Mouse (Mus musculus): ENCODE measurements around the gene Edem1. TPM values are rescaled to one million over a fixed set of nuclear protein-coding genes. Genes with fewer than 3 reads are reported as not detected.

Gene Edem1
- total RNA-seq (2023) = 113 TPM

DNA sequence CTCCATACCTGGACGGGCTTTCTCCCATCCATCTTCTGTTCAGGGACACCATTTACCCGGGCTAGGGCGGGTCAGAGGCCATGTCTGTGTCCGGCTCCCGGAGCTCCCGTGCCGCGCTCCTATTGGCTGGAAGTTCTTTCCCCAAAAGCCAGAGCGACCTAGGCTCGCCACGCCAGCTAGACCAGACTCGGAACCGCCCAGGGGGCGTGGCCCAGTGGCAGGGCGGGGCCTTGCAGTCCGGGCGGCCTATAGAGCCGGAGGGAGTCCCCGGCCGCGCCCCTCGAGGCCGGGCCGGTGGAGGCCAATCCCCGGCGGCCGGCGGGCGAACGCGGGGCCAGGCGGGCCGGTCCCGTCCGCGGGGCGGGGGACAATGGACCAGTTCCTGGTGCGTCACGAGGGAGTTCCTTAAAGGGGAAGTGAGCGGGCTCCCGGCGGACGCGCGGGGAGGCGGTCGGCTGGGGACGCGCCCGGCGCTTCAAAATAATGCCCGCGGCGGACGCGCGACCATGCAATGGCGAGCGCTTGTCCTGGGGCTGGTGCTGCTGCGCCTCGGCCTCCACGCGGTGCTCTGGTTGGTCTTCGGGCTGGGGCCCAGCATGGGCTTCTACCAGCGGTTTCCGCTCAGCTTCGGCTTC lies at the start of gene Edem1:
Edem1 (plus strand) TSS at position 408 of the 635 bp plus-strand sequence.

DNA sequence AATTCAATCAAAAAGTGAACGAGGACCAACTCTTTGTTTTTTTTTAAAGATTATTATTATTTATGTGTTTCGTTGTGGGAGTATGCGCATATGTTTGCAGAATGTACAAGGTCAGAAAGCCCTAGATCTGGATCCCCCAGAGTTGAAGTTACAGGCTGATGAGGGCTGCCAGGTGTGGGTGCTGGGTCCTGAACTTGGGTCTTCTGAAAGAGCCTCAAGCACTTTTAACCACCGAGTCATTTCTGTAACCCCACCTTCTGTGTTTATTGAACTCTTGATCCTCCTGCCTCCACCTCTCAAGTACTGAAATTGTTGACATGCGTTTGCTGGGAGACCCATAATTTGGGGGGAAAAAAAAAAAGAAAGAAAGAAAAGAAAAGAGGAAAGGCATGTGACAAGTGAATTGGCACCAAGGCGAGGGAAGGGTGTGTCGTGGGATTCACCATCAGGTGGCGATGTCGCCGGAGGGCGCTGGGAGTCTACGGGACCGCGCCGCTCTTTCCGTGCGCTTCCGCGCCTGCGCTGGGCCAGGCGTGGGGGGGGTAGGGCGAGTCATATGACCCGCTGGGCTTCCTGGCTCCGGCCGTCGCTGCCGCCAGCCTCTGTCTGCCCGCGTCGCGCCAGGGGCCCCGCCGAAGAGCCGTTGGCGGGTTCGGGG lies 45.8 kb upstream of the Edem1 start, which contains the start of gene Arl8b:
Arl8b (plus strand) TSS at position 574 of the 658 bp plus-strand sequence.

Other genes starting within 250 kb of the Edem1 start
- 32.8 TPM for gene Bhlhe40, start 168.0 kb upstream of the Edem1 start, total RNA-seq (2023)
- 38.1 TPM for gene Arl8b, start 45.5 kb upstream of the Edem1 start, total RNA-seq (2023)